Mouse (Mus musculus): ENCODE data around the gene 9030612E09Rik.

DNA sequence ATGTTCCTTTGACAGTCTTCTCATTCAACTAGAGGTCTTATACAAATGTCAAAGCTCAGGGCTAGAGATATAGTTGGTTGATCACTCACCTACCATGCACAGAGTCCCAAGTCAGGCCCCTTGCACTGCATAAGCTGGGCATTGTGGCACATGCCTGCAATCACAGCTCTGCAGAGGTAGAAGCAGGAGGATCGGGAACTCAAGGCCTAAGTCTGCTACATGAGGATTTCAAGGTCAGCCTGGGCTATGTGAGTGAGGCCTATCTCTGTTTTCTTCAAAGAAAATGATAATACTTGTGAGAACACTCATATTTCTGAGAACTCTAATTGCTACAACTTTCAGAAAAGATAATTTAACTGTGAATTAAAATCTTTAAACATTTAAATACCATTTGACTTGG, 8.4 kb upstream of the 9030612E09Rik start:
- TF ChIP-seq CTCF (IDR thresholded peaks at IDR 0.05; ENCODE audit: low read depth, low read length) = no peak
- no peak for TF ChIP-seq GATA1 (IDR thresholded peaks at IDR 0.05; ENCODE audit: borderline replicate concordance, low read length)

Measured in G1E (cell line).